Mouse (Mus musculus): ENCODE results near the gene Srd5a3. TPM values are rescaled to one million over a fixed set of nuclear protein-coding genes. Genes with fewer than 3 reads are reported as not detected.
"Not testable (repeated sequence)": the region's sequence is repeated elsewhere in the genome, so short reads cannot be mapped to it uniquely, and the experiment has no call there.

Srd5a3 gene
- polyA plus RNA-seq (2015; fragmentation: Nextera tagmentation; extraction: Ambion mirVana), result 35.1 and 38.0 TPM in 2 replicates

- peak; percentile 98 for DNase-seq (ENCODE audit: low spot score)
These were observed at the start of gene Srd5a3 for GRCm38 (mm10) chr5:76139808-76140729. Gene Srd5a3, plus strand, starts transcription at chr5:76140271.

GRCm38 (mm10) chr5:76103809-76104208 is 36.3 kb upstream of the Srd5a3 start:
- DNase-seq (ENCODE audit: low spot score), result not testable (repeated sequence)

GRCm38 (mm10) chr5:76107306-76107705 is 32.8 kb upstream of the Srd5a3 start:
- DNase-seq (ENCODE audit: low spot score), result no peak

- no peak for DNase-seq (ENCODE audit: low spot score)
These were observed 31.6 kb upstream of the Srd5a3 start for GRCm38 (mm10) chr5:76108496-76108895.

GRCm38 (mm10) chr5:76111173-76111572 is 28.9 kb upstream of the Srd5a3 start:
- DNase-seq (ENCODE audit: low spot score), result no peak

- no peak for DNase-seq (ENCODE audit: low spot score)
These were observed 28.1 kb upstream of the Srd5a3 start for GRCm38 (mm10) chr5:76112016-76112415.

- DNase-seq (ENCODE audit: low spot score), result no peak
These were observed 24.5 kb upstream of the Srd5a3 start for GRCm38 (mm10) chr5:76115436-76116041.

GRCm38 (mm10) chr5:76118441-76118840 is 21.6 kb upstream of the Srd5a3 start:
- DNase-seq (ENCODE audit: low spot score), result peak; percentile 51

GRCm38 (mm10) chr5:76120634-76121033 is 19.4 kb upstream of the Srd5a3 start:
- DNase-seq (ENCODE audit: low spot score), result no peak

- DNase-seq (ENCODE audit: low spot score), result no peak
These were observed 12.3 kb upstream of the Srd5a3 start for GRCm38 (mm10) chr5:76127584-76128316.

- no peak for DNase-seq (ENCODE audit: low spot score)
These were observed 9.8 kb upstream of the Srd5a3 start for GRCm38 (mm10) chr5:76130292-76130691.

- no peak for DNase-seq (ENCODE audit: low spot score)
These were observed 8.1 kb upstream of the Srd5a3 start for GRCm38 (mm10) chr5:76131990-76132389.

GRCm38 (mm10) chr5:76135644-76136043 is 4.4 kb upstream of the Srd5a3 start:
- no peak for DNase-seq (ENCODE audit: low spot score)

GRCm38 (mm10) chr5:76136271-76136670 is 3.8 kb upstream of the Srd5a3 start:
- DNase-seq (ENCODE audit: low spot score), result no peak

GRCm38 (mm10) chr5:76137586-76137985 is 2.5 kb upstream of the Srd5a3 start:
- no peak for DNase-seq (ENCODE audit: low spot score)

GRCm38 (mm10) chr5:76138071-76138470 is 2.0 kb upstream of the Srd5a3 start:
- no peak for DNase-seq (ENCODE audit: low spot score)

- no peak for DNase-seq (ENCODE audit: low spot score)
These were observed 1.6 kb upstream of the Srd5a3 start for GRCm38 (mm10) chr5:76138512-76138911.

GRCm38 (mm10) chr5:76139171-76139671 is 850 bp upstream of the Srd5a3 start:
- no peak for DNase-seq (ENCODE audit: low spot score)

GRCm38 (mm10) chr5:76140730-76141066 is 627 bp downstream of the Srd5a3 start:
- DNase-seq (ENCODE audit: low spot score), result no peak

GRCm38 (mm10) chr5:76143356-76143755 is 3.3 kb downstream of the Srd5a3 start:
- DNase-seq (ENCODE audit: low spot score), result no peak

- DNase-seq (ENCODE audit: low spot score), result no peak
These were observed 6.3 kb downstream of the Srd5a3 start for GRCm38 (mm10) chr5:76146401-76146800.

GRCm38 (mm10) chr5:76149436-76149835 is 9.4 kb downstream of the Srd5a3 start:
- DNase-seq (ENCODE audit: low spot score), result no peak

Measured in thymus, postnatal 0 days (tissue).